Mouse (Mus musculus): ENCODE measurements at regions not wholly inside any gene's neighbourhood (a gene's known extent, or its start where the extent isn't known, plus 50 kb on each side); places are given as distances from the start of the nearest gene placed in this dataset.

DNA sequence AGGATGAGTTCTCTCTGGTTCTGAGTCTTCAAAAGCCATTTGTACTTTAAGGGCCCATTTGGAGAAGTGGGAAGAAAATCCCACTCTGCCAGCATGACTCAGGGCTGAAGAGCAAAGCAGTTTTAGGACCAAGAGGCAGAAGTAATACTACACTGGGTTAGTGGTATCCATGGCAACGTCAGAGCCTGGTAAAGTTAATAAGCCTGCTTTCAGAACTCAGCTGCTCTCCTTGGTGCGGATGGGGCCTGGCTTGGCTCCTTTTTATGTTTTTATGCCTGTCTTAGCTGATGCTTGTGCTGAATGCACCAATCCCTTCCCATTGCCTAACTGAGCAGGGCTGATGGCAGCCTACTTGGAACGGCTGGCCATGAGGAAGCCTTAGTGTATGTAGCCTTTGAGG is 306.7 kb downstream of the Abcc12 start:
- DNase-seq, result no peak

DNA sequence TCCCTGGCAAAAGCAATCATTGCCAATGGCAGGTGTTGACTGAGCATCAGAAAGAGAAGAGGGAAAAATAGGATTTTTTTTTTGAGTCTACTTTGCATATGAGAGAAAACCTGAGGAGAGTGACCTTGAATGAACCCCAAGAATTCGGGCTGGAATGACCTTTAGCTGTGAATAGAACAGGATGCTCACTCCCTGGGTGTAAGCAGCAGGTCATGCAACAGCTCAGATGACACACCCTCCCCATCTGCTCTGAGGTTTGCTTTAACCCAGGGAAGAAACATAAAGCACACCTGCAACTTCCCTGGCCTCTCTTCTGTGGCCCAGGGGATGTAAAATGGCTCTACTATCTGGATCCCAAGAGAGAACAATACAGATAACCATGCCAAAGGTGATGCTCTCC is 307.9 kb downstream of the Abcc12 start:
- no peak for DNase-seq

DNA sequence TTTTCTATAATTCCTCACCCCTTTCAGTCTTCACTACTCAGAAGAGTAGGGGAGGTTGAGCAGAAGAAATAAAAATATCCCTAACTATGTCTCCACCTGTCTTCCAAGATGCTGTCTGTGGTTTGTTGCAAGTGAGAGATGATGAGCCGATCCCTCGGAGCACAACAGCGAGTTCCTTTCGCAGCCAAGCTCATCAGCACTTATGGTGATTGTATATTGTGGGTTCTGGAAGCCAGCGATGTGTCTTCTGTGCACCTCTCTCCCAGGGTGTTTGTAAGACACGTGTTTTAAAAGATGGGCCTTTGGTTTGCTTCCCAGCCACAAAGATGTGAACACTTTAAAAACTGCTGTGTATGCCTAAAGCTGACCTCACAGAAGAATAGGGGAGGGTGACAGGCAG is 309.0 kb downstream of the Abcc12 start:
- no peak for DNase-seq

DNA sequence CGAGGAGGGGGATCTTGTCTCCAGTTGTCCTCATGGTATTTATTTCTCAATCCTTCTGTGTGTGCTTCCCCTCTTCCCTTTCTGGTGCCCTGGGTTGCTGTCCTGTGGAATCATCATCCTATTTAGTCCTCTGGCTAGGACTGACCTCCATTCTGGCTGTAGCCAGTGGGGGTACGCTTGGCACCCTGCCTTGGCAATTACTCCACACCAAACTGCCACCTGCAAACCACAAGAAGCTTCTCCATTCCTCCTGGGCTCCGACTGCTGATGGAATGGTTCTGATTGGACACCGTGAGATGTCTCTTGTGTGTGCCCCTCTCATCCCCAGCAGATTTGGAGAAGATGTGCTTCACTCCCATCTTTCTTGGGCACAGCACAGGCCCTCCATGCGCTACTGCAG is 322.5 kb downstream of the Abcc12 start:
- no peak for DNase-seq

DNA sequence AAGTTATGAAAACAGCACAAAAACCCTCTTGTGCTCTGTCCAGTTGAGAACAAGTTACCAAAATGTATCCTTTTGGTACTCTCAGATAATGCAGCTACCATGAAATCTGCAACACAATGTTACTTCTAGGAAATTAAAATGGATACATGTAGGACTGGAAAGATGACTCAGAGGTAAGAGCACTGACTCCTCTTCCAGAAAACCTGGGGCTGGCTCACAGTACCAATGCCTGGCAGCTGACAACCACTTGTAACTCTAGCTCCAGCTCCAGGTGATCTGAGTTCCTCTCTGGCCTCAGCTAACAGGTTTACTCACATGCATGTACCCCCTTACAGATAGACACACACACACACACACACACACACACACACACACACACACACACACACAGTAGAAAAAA is 325.1 kb downstream of the Abcc12 start:
- DNase-seq, result no peak

DNA sequence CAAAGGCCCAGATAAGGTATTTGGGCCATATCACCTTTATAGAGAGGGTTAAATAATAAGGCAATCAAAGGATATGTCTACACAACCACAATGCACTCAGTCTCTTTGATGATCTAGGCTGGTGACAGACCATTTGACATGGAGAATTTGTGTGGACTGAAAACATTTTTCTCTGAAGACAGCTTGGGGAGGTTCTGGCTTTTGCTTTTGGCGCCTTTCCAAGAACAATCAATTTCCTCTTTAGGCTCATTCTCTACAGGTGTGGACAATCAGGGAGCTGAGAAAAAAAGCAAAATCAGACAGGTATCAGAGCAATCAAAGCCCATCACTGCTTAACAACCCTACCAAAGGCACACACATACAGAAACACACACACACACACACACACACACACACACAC is 325.8 kb downstream of the Abcc12 start:
- no peak for DNase-seq

DNA sequence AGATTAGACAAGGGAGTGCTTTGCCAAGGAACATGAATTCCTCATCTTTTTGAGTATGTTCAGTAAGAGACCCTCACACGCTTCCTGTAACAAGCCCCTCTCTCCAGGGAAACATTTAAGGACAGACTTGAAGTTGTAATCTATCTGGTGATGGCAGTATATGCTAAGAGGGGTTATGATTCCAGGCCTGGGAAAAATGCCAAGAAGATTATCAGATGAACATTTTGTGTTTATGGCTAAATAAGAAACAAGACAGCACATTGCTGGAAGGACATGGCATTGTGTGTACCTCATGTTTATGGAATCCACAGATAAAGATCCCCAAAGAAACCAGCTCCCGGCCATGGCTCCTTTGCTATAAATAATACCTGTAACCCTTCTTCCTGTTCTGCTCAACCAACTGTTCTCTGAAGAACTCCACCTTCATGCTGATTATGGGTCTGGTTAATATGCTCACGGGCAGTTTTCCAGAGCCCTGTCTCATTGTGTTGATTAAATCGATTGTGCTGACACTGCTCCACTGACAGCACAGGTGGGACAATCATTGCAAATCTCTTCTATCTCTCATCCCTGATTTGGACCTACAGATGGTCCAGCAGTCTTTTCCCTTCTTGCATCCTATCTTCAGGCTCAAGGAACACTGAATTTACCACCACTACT is 327.7 kb downstream of the Abcc12 start:
- no peak for DNase-seq

DNA sequence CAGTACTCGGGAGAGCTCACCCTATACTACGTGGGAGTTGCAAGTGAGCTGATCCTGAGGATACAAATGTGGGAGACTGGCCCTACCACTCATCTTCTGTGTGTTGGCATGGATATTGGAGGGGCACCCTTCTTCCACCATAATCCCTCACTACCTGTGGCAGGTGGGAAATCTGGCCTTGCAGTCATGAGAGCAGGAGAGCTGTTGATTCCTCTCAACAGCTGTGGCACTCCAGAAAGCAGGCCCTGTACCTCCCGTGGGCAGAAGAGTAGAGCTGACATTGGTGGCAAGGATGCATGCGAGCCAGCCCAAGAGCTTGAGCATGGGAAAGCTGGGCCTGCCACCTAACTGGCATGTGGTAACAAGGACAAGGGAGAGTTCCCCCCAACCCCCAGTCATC is 345.8 kb downstream of the Abcc12 start:
- DNase-seq, result no peak

DNA sequence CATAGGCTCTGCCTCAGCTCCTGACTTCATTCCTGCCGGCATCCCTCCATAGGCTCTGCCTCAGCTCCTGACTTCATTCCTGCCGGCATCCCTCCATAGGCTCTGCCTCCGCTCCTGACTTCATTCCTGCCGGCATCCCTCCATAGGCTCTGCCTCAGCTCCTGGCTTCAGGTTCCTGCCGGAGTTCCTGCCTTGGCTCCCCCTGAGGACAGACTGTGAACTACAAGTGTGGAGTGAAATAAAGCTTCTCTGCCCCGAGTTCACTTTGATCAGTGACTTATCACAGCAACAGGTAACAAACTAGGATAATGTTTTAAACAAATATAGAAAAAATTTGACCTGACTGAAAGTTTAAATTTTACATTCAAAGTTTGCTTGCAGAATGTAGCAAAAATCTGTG is 348.5 kb downstream of the Abcc12 start:
- peak in 1 of 2 experiments; percentile 12 for DNase-seq

DNA sequence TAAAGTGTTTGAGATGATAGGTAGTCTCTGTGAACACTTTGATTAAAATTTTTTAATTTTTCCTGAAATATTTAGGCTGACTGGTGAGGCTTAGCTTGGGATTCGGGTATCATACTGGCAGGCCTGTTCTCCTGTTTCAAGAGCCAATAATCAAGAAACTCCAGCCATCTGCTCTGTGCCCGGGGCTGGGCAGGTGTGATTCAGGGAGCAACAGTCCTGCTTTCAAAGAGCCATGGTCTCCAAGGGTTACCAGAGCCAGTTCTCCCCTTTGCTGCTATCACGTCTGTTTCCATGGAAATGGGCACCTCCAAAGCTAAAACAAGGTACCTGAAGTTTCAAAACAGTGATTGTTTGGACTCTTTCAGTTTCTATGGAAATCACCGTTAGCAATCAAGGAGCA is 355.6 kb downstream of the Abcc12 start:
- no peak for DNase-seq

DNA sequence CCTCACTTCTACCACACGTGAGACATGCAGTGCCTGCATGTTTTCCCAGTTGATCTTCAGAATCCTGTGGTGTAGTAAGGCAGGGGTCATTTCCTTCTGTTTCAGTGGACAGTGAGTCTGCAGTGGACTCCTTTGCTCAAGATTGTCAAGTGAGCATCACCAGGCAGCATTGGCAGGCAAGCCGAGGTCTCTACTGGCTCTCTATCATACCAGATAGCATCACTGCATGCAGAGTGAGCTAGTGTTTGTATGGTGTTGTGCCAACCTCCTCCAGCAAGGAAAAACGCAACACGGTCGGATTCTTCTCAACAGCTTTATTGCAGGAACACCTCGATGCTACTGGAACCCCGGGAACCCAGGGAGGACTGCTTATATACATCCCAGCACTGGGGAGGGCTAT is 357.8 kb downstream of the Abcc12 start:
- DNase-seq, result no peak

DNA sequence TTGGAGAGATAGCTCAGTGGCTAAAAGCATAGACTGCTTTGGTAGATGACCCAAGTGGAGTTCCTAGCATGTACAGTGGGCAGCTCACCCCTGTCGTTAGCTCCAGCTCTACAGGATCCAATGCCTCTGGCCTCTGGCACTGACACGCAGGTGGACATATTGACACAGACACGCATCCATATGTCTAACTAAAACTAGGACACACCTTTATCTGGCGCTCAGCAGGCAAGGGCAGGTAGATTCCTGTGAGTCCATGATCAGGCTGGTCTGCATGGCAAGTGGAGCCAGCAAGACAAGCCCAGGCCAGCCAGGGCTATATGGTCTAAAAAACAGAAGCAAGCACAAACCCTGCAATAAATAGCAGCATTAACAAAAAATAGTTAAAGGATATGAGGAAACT is 358.3 kb downstream of the Abcc12 start:
- no peak for DNase-seq

DNA sequence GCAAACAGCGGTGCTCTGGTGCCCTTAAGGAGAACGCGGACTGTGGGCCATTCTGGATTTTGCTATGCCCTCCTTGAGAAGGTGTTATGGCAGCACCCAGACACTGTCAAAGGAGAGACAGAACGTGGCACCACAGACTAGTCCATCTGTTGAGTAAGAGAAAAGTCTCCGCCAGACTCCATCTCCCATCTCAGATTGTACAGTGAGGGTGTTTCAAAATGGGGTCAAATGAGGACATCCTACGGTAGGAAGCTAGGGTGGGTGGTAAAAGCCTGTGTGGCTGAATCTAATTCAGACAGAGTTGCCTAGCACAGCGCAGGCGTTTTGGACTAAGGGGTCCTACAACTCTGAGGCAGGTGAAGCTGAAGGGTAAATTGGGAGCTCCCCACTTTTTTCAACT is 366.1 kb downstream of the Abcc12 start:
- DNase-seq, result no peak

DNA sequence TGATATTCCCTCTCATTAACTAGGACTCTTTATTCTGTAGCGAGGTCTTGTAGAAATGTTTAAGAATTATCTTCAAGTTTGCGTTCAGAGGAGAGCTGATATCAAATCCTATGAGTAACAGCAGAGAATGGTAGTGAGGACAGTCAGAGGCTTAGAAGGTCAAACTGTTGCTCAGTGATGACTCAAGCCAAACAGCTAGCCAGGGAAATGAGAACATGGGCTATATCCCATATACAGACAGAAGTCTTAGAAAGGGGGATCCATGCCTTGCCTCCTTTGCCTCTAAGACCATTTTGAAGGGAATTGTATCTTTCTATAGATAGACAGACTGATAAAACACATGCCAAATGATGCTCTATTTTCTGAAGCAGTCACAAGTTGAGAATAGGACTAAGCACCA is 368.0 kb downstream of the Abcc12 start:
- DNase-seq, result no peak

DNA sequence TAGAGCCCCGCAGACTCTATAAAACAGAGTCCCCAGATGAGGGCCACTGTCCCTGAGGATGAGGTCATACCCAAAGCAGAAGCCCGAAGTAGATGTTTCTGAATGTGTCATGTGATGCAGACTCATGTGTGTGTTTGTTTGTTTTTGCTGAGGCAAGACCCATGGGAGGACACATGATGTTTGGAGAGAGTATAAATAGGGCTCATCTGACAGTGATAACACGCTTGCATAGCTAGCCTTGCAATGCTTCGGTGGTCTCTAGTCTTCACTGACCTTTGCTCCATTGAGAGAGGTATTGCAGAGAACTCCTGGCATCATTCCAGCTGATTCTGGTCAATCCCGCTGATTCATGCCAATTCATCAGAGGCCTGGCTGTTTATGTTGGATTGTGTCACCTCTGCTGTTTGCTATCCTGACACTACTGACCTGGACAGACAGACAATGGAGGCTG is 368.1 kb downstream of the Phkb start:
- DNase-seq, result no peak

DNA sequence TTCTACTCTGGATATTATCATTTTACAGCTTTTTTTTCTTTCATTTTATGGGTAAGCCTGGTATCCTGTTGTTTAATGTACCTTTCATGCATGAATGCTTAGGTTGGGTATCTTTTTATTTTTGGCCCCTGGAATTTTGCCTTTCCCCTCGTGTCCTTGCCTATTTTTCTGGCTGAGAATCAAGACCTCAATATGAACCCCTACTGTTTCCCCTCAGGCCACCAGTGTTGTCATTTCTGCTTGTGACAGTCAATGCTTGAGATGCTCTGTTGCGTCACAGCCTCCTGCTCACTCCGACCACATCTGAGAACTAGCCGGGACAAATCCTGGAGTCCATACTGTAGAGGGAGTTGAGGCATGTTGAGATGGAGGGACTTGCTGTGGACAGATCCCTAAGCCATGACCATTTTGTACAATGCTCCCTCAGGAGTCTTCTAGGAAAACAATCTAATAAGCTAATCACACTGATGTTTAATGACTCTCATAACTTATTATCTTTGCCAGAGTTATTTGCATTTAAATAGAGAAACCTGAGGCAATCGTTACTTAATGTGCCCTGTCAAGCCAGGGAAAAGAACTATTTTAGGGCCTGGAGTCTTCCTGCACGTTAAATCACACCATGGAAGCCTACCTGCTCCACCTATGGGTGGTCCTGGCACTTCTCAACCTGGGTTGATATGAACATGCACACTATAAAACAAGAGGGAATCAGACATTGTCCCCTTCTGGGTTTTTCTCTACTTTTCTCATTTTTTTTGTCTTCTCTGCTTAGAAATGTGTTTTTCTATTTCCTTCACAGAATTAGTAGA is 363.9 kb downstream of the Phkb start:
- no peak for DNase-seq

DNA sequence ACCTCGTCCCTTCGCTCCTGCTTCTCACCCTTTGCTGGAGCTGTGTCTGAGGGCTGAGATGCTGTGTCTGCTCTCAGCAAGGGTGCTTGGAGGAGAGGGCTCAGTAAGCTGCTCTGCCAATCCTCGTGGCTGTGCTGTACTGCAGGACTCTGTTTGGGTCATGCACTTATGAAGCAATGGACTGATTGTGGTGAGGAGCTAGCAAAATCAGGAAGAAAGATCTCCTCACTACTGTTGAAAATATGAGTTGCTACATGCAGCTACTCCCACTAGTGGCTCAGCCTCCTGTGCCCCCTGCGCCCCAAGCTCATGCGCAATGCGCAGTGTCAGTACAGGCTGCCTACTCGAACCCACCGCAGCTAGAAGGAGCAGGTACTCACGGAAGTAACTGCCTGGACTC is 362.3 kb downstream of the Phkb start:
- no peak for DNase-seq

DNA sequence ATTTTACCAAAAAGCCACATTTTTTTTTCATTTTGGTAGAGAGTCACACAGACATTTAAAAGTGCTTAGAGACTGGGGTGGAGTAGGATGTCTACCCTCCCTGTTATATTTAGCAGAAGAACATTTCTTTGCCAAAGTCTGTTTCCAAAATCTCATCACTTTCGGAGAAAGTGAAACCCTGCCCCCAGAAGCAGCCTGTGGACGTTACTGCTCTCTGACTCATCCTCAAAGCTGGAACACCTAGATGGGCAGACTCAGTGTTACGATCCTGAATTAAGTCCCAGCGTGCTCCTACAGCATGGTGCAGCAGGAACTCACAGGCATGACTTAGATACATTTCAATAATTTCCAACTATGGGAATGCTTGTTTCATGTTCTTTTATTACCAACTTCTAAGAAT is 361.1 kb downstream of the Phkb start:
- DNase-seq, result no peak

DNA sequence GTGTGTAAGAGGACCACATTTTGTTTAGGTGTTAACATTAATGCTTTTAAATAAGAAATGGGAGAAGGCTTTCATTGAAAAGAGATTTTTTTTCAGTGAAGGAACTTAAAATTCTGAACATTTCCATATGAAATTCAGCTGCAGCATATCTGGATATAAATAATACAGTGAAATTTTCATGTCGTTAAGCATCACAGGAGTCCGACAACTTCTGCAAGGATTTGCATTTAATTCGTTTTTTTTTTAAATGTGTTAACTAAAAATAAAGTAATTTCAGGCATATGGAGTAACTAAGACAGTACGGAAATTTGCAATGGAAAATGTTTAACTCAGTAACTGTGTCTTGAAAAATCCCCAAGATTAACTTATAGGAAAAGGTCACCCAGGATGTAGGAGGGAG is 351.5 kb downstream of the Phkb start:
- DNase-seq, result no peak

DNA sequence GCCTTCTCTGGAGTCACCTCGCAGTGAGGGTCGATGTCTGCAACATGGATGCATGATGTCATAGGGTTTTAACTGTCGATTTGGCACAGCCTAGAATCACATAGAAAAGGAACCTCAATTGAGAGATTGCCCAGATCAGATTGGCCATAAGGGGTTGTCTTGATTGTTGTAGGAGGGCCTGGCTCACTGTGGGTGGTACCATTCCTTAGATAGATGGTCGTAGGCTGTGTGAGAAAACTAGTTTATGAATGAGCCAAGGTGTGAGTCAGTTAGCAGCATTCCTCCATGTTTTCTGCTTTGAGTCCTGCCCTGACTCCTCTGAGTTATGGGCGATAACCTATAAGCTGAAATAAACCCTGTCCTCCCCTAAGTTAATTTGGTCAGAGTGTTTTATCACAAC is 343.9 kb downstream of the Phkb start:
- no peak for DNase-seq

DNA sequence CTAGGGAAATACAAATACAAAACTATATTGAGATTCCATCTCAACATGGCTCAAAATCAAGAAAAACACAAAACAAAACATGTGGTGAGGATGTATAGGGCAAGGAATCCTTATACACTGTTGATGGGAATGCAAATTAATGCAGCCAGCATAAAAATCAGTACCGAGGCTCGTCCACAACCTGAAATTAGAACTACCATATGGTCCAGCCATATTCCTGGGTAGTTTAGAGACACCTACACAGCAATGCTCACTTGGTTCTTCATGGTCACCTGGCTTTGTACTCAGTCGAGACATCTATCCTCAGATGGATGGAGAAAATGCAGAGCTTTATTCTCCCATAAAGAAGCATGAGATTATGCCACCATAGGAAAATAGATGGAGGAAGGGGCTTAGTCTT is 340.0 kb downstream of the Phkb start:
- no peak for DNase-seq

DNA sequence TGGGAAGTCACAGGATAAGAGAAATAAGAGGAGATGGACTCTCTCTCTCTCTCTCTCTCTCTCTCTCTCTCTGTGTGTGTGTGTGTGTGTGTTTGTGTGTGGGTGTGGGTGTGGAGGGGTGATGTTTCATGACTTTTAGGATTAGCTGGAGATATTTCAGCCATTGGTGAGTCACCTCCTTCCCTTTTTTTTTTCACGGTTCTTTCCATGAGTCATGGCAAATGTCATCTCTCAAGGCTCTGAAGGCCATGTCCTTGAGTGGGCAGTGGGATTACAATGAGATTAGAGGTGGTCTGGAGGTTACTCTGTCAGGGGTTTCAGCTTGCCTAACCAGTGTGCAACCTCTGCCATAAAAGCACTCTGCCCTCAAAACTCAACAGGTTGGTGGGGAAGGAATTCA is 329.3 kb downstream of the Phkb start:
- DNase-seq, result no peak

DNA sequence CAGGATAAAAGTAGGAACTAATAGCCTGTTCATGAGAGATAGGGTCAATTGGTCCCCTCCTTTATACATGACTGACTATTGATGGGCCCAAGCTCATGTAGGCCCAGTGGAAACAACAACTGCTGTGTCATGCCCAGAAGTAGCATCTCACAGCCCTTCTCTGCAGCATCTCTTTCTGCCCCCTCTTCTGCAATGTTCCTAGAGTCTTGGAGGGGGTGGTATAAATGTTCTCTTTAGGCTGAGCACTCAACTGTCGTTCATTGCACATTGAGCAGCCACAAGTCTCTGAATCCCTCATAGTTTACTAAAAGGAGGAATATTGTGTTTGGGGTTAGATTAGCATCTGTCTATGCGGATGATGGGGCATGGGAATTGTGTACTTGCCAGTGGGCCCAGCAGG is 324.1 kb downstream of the Phkb start:
- no peak for DNase-seq

DNA sequence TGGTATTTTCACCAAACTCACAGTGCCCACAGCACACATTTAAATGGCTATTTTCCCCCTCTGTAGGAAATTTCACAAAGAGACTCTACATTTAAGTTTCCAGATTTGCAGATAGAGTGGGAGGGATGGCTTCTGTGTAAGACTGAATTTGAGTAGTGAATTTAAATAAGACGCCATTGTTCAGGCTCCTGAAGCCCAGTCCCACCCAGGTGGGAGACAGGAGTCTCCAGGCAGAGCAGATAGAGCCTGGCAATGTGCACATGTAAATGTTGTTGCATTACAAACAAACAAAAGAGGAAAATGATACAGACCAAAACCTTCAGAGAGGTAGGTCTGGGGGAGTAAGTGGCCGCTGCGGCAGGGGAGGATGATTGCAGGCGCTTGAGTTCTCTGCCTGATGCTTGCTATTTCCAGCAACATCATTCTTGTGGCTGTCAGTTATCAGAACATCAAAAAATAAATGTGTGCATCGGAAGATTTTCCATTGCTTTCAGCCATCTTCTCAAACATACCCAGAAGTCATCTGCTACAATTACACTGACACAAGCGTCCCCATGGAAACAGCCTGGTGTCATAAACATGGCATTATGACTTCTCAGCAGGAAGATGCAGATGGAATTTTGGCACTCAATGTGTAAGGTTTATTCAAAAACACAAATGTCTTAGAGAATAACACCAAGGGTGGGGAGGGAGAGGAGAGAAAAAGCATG is 318.5 kb downstream of the Phkb start:
- no peak for DNase-seq
